8 mouse cellular contexts compared by ENCODE assay signal in the genomic region with DNA sequence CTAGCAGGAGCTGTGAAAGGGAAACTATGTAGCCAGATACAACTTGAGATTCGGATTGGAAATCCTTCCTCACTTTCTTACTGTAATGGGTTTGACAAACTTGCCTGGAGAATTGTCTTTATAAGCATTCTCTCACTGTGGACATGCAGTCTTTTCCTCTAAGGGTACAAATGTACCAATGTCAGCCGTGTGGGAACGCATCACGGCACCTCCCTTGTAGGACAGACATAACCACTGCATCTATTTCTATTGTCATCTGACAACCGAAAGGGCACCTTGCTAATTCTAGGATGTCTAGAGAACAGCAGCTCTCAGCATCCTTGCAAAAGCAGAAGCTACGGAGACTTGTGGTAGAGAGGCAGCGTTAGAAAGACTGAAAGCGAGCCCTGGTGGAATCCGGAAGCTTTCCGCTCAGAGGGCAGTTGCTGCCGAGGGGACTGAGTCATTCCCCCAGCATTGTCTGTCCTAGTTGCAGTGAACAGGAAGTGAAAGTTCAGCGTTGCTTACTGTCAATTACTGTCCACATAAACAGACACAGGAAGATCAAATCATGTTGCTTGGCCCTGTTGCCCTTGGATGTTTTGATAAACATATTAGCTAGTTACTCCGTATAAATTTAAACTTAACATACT.
DNase-seq lines count a peak whose midpoint lies in the region; ATAC-seq and TF ChIP-seq lines count a peak whose summit lies in the region.

No protein-coding gene starts in this region.

- peak overlapping the region; percentile 31 for H3K4me2 ChIP-seq in embryonic facial prominence, embryonic 14.5 days (ENCODE audit: low read depth, low read length)
- H3K4me2 ChIP-seq in heart, postnatal 0 days (ENCODE audit: low read depth, low read length), result peak overlapping the region; percentile 56

- DNase-seq in urinary bladder, adult 18-20 months (ENCODE audit: low spot score in 2 of 2), result peak; percentile 26 to 49
- DNase-seq in urinary bladder, postnatal 10 days (ENCODE audit: low spot score), result no peak
- peak; percentile 74 for DNase-seq in embryonic facial prominence, embryonic 14.5 days (ENCODE audit: low spot score)
- peak; percentile 78 for DNase-seq in heart, postnatal 0 days (ENCODE audit: low spot score)
- peak; percentile 21 for DNase-seq in layer of hippocampus, adult 9-10 months (ENCODE audit: low spot score)
- DNase-seq in lung, postnatal 36 days, result peak; percentile 81
- peak; percentile 15 to 18 for DNase-seq in spleen, adult 2 months (ENCODE audit: low read depth in 1 of 2, low spot score in 2 of 2)
- no peak for DNase-seq in cerebellum, postnatal 4 days (ENCODE audit: low spot score in 2 of 2)

- ATAC-seq in embryonic facial prominence, embryonic 14.5 days (ENCODE audit: low read depth), result no peak
- ATAC-seq in heart, postnatal 0 days (ENCODE audit: insufficient read depth, low read depth), result peak; percentile 83

- H3K9me3 ChIP-seq in embryonic facial prominence, embryonic 14.5 days (ENCODE audit: control insufficient read depth, low read length), result no peaks in the 10 kb centered on the region
- H3K9me3 ChIP-seq in heart, postnatal 0 days (replicated peaks; ENCODE audit: control insufficient read depth, low read length), result no peaks in the 10 kb centered on the region

- TF ChIP-seq POLR2A in spleen, adult 2 months (IDR thresholded peaks at IDR 0.05; ENCODE audit: low read depth, low read length), result no peak

- 0 out of 2 replicates have a peak overlapping the region, but pooled peaks have one; percentile 40 for H3K9ac ChIP-seq in embryonic facial prominence, embryonic 14.5 days (ENCODE audit: low read depth, low read length)
- no peak overlapping the region; the same call in 1 of the 2 replicates for H3K9ac ChIP-seq in heart, postnatal 0 days (replicated peaks; ENCODE audit: low read depth, low read length)

- TF ChIP-seq EP300 in heart, postnatal 0 days (IDR thresholded peaks at IDR 0.05; ENCODE audit: low read depth), result no peak

- H3K4me3 ChIP-seq in embryonic facial prominence, embryonic 14.5 days (ENCODE audit: low read depth, low read length), result no peak overlapping the region
- peak overlapping the region; percentile 29 for H3K4me3 ChIP-seq in heart, postnatal 0 days (ENCODE audit: low read depth, low read length)
- H3K4me3 ChIP-seq in spleen, adult 2 months (ENCODE audit: extremely low read depth, insufficient read depth, insufficient read length), result peak overlapping the region; percentile 24; the same call in 1 of the 2 replicates

- WGBS in embryonic facial prominence, embryonic 14.5 days, result 43% methylated on average over 13 of the region's 13 CpGs
- 33% methylated on average over 13 of the region's 13 CpGs for WGBS in heart, postnatal 0 days
- 9% methylated on average over 13 of the region's 13 CpGs for WGBS in spleen, adult 2 months

- H3K36me3 ChIP-seq in embryonic facial prominence, embryonic 14.5 days (ENCODE audit: control insufficient read depth, insufficient read depth, low read length), result no peaks in the 10 kb centered on the region
- no peaks in the 10 kb centered on the region for H3K36me3 ChIP-seq in heart, postnatal 0 days (replicated peaks; ENCODE audit: control insufficient read depth, insufficient read depth, low read length)
- no peaks in the 10 kb centered on the region for H3K36me3 ChIP-seq in spleen, adult 2 months (ENCODE audit: control insufficient read depth, insufficient read depth, low read length)

- H3K27me3 ChIP-seq in embryonic facial prominence, embryonic 14.5 days (replicated peaks; ENCODE audit: control insufficient read depth, insufficient read depth, low read length), result no peaks in the 10 kb centered on the region
- H3K27me3 ChIP-seq in heart, postnatal 0 days (ENCODE audit: control insufficient read depth, insufficient read depth, low read length), result no peaks in the 10 kb centered on the region
- no peaks in the 10 kb centered on the region for H3K27me3 ChIP-seq in spleen, adult 2 months (ENCODE audit: control insufficient read depth, insufficient read depth, low read length)

- H3K27ac ChIP-seq in embryonic facial prominence, embryonic 14.5 days (replicated peaks; ENCODE audit: low read depth, low read length), result no peak overlapping the region
- peak overlapping the region; percentile 76 for H3K27ac ChIP-seq in heart, postnatal 0 days (ENCODE audit: low read depth)
- no peak overlapping the region for H3K27ac ChIP-seq in spleen, adult 2 months (ENCODE audit: insufficient read depth, low read length)

- TF ChIP-seq CTCF in heart, postnatal 0 days (IDR thresholded peaks at IDR 0.05; ENCODE audit: low read depth), result no peak
- no peak for TF ChIP-seq CTCF in spleen, adult 2 months (IDR thresholded peaks at IDR 0.05; ENCODE audit: extremely low read depth, insufficient read depth, insufficient read length, insufficient replicate concordance)

- no peaks in the 10 kb centered on the region; the same call in 1 of the 2 replicates for H3K4me1 ChIP-seq in embryonic facial prominence, embryonic 14.5 days (ENCODE audit: control insufficient read depth, insufficient read depth, low read length)
- peaks cover 6% of the 10 kb centered on the region; the same call in 1 of the 2 replicates for H3K4me1 ChIP-seq in heart, postnatal 0 days (ENCODE audit: control insufficient read depth, insufficient read depth)
- H3K4me1 ChIP-seq in spleen, adult 2 months (ENCODE audit: control insufficient read depth, insufficient read depth, insufficient read length), result no peaks in the 10 kb centered on the region; the same call in 1 of the 2 replicates

Comparison
In these comparisons a context has a peak if more than half of its experiments do, and no peak if none do; other contexts are left out.
1. DNase-seq: peak in urinary bladder, adult 18-20 months (2 of 2), embryonic facial prominence, embryonic 14.5 days (single experiment), heart, postnatal 0 days (single experiment), layer of hippocampus, adult 9-10 months (single experiment), lung, postnatal 36 days (single experiment) and spleen, adult 2 months (2 of 2); none in urinary bladder, postnatal 10 days (single experiment) and cerebellum, postnatal 4 days (0 of 2).